Mouse (Mus musculus): ENCODE measurements around the gene Fcer1g. TPM values are rescaled to one million over a fixed set of nuclear protein-coding genes. Genes with fewer than 3 reads are reported as not detected.
A peak's percentile ranks its signal among the peaks of the same experiment; 100 is the strongest.

Fcer1g gene
- total and polyA plus RNA-seq, 3 experiments = 12.4 to 50.8 (median 15.3) TPM

- H3K9ac ChIP-seq (ENCODE audit: low read depth, low read length) = no peak overlapping the region
- peaks cover 1% of the 10 kb centered on the region for H3K4me1 ChIP-seq (ENCODE audit: control insufficient read depth, insufficient read depth, low read length)
- peak; percentile 61 to 66 for DNase-seq
- H3K79me2 ChIP-seq (replicated peaks; ENCODE audit: control insufficient read depth, insufficient read depth, low read length) = no peaks in the 10 kb centered on the region
- H3K27ac ChIP-seq = no peak overlapping the region
- intact Hi-C loops (cut with DNase I) = loop anchor here (1.0 to 2.0 kb wide), 2 partner anchors 34 to 146 kb away; no protein-coding TSS in a partner anchor
- 61% methylated on average over 15 of the region's 15 CpGs for WGBS
- TF ChIP-seq EP300 (IDR thresholded peaks at IDR 0.05; ENCODE audit: insufficient read depth, low read depth, low read length) = no peak
- no peak overlapping the region for H3K4me3 ChIP-seq
- peaks cover under 1% of the 10 kb centered on the region; the same call in 1 of the 2 replicates for H3K36me3 ChIP-seq (ENCODE audit: control insufficient read depth, insufficient read depth, low read length)
- no peaks in the 10 kb centered on the region for H3K27me3 ChIP-seq (ENCODE audit: control insufficient read depth, insufficient read depth, low read length)
Measured at GRCm38 (mm10) chr1:171256937-171257548, 22.9 kb upstream of the Fcer1g start.

DNA sequence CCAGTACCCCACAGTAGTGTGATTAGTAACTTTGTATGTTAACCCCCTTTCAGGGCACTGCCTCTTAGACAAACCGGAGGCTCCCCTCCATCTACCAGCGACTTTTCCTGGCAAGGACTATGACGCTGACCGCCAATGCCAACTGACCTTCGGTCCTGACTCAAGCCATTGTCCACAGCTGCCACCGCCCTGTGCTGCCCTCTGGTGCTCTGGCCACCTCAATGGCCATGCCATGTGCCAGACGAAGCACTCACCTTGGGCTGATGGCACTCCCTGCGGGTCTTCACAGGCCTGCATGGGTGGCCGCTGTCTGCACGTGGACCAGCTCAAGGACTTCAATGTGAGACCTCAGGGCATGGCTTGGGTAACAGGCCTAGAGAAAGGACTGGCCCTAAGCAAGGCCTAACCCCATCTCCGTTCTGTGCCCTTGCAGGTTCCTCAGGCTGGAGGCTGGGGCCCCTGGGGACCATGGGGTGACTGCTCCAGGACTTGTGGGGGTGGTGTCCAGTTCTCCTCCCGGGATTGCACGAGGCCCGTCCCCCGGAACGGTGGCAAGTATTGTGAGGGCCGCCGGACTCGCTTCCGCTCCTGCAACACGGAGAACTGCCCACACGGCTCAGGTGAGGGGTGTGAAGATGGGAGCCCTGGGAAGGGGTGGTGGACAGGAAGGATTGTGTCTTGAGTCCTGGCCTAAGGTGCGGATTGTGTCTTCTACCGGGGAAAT is 22.1 kb upstream of the Fcer1g start:
- DNase-seq = no peak
- no peak overlapping the region for H3K27ac ChIP-seq
- TF ChIP-seq CTCF (IDR thresholded peaks at IDR 0.05) (peak; percentile 40), EP300 (IDR thresholded peaks at IDR 0.05; ENCODE audit: insufficient read depth, low read depth, low read length) (no peak), POLR2A (IDR thresholded peaks at IDR 0.05; ENCODE audit: insufficient read depth, low read depth, low read length) (no peak)
- H3K4me3 ChIP-seq = no peak overlapping the region
- H3K36me3 ChIP-seq (ENCODE audit: control insufficient read depth, insufficient read depth, low read length) = no peaks in the 10 kb centered on the region
- no peaks in the 10 kb centered on the region for H3K79me2 ChIP-seq (replicated peaks; ENCODE audit: control insufficient read depth, insufficient read depth, low read length)
- no peak overlapping the region for H3K9ac ChIP-seq (ENCODE audit: low read depth, low read length)
- intact Hi-C loops (cut with DNase I) = loop anchor here (2.0 kb wide), 1 partner anchor 145 kb away; no protein-coding TSS in a partner anchor
- WGBS = 78% methylated on average over 24 of the region's 24 CpGs
- H3K4me1 ChIP-seq (ENCODE audit: control insufficient read depth, insufficient read depth, low read length) = peaks cover 1% of the 10 kb centered on the region
- no peaks in the 10 kb centered on the region for H3K27me3 ChIP-seq (ENCODE audit: control insufficient read depth, insufficient read depth, low read length)

GRCm38 (mm10) chr1:171252415-171252814 is 18.2 kb upstream of the Fcer1g start:
- WGBS = 68% methylated on average over 17 of the region's 17 CpGs
- no peak for DNase-seq
- H3K79me2 ChIP-seq (replicated peaks; ENCODE audit: control insufficient read depth, insufficient read depth, low read length) = no peaks in the 10 kb centered on the region
- H3K4me1 ChIP-seq (ENCODE audit: control insufficient read depth, insufficient read depth, low read length) = peaks cover 10% of the 10 kb centered on the region
- intact Hi-C loops (cut with DNase I) = no loop called here
- H3K27me3 ChIP-seq (ENCODE audit: control insufficient read depth, insufficient read depth, low read length) = no peaks in the 10 kb centered on the region
- no peak overlapping the region for H3K4me3 ChIP-seq
- no peak for TF ChIP-seq CTCF (IDR thresholded peaks at IDR 0.05)
- no peaks in the 10 kb centered on the region for H3K36me3 ChIP-seq (ENCODE audit: control insufficient read depth, insufficient read depth, low read length)
- H3K9ac ChIP-seq (ENCODE audit: low read depth, low read length) = no peak overlapping the region
- H3K27ac ChIP-seq = peak overlapping the region; percentile 98

DNA sequence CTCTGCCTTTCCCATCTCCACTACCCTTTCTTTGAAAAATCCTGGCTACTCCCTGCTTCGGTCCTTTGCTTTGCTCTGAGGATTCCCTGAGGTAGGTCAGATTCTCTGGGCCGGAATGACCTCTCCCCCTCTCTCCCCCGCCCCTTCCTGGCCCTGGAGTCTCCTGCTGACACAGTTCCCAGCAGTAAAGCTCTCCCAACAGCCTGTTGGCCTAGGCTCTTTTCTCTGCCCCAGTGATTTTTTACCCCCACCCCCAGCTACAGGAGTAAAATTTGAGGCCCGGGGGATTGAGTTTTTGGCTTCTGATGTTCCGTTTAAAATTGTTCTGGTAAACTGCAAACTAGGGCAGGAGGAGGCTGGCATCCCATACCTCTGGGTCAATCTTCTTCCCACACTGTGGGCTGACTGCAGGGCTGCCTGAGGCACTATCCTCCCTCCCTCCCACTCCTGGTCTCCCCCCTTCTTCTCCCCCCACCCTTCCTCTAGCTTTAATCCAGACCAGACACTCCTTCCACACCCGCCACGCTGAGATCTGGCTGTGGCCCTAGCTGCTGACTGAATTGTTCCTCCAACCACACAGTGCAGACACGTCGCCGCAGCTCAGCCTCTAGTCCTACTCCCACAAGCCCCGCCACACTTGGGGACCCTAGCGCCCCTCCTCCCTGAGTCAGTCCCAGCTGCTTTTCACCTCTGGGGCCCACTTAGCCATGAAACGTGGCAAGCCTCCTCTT is 17.6 kb upstream of the Fcer1g start:
- Histone ChIP-seq H3K36me3 (ENCODE audit: control insufficient read depth, insufficient read depth, low read length) (no peaks in the 10 kb centered on the region), H3K4me3 (peak overlapping the region; percentile 45), H3K9ac (ENCODE audit: low read depth, low read length) (no peak overlapping the region), H3K4me1 (ENCODE audit: control insufficient read depth, insufficient read depth, low read length) (peaks cover 9% of the 10 kb centered on the region), H3K27me3 (ENCODE audit: control insufficient read depth, insufficient read depth, low read length) (no peaks in the 10 kb centered on the region), H3K79me2 (replicated peaks; ENCODE audit: control insufficient read depth, insufficient read depth, low read length) (no peaks in the 10 kb centered on the region), H3K27ac (peak overlapping the region; percentile 98)
- TF ChIP-seq EP300 (IDR thresholded peaks at IDR 0.05; ENCODE audit: insufficient read depth, low read depth, low read length) (no peak), POLR2A (IDR thresholded peaks at IDR 0.05; ENCODE audit: insufficient read depth, low read depth, low read length) (no peak), CTCF (IDR thresholded peaks at IDR 0.05) (no peak)
- intact Hi-C loops (cut with DNase I) = no loop called here
- 32% methylated on average over 13 of the region's 13 CpGs for WGBS
- peak; percentile 61 to 71 for DNase-seq

- no peaks in the 10 kb centered on the region for H3K79me2 ChIP-seq (replicated peaks; ENCODE audit: control insufficient read depth, insufficient read depth, low read length)
- peak within 1 kb of the TSS; percentile 98 for H3K27ac ChIP-seq
- peaks cover 9% of the 10 kb centered on the region for H3K4me1 ChIP-seq (ENCODE audit: control insufficient read depth, insufficient read depth, low read length)
- DNase-seq = peak in 1 of 2 experiments; percentile 34
- 12% methylated on average over 26 of the region's 26 CpGs for WGBS
- peak within 1 kb of the TSS; percentile 23; the same call in 1 of the 2 replicates for H3K9ac ChIP-seq (ENCODE audit: low read depth, low read length)
- TF ChIP-seq CTCF (IDR thresholded peaks at IDR 0.05) = no peak
- no peak for TF ChIP-seq POLR2A (IDR thresholded peaks at IDR 0.05; ENCODE audit: insufficient read depth, low read depth, low read length)
- no peak for TF ChIP-seq EP300 (IDR thresholded peaks at IDR 0.05; ENCODE audit: insufficient read depth, low read depth, low read length)
- peak within 1 kb of the TSS; percentile 45 for H3K4me3 ChIP-seq
- H3K27me3 ChIP-seq (ENCODE audit: control insufficient read depth, insufficient read depth, low read length) = no peaks in the 10 kb centered on the region
- intact Hi-C loops (cut with DNase I) = no loop called here
- H3K36me3 ChIP-seq (ENCODE audit: control insufficient read depth, insufficient read depth, low read length) = no peaks in the 10 kb centered on the region
Measured at GRCm38 (mm10) chr1:171250680-171251593, 16.8 kb upstream of the Fcer1g start, which contains the start of gene Ndufs2. Gene Ndufs2 (minus strand): TSS chr1:171251388.

All from heart, adult 2 months (tissue).